Mouse (Mus musculus): ENCODE data around the gene Rgs13. TPM values are rescaled to one million over a fixed set of nuclear protein-coding genes. Genes with fewer than 3 reads are reported as not detected.
A peak's percentile ranks its signal among the peaks of the same experiment; 100 is the strongest.

Rgs13 gene
- total and polyA plus RNA-seq, 3 experiments, result 0.30 to 20.4 (median 6.6) TPM

- DNase-seq (ENCODE audit: low spot score) (no peak), ATAC-seq (ENCODE audit: extremely low read depth, insufficient number of reproducible peaks, low FRiP score, poor library complexity, severe bottlenecking) (peak; percentile 69)
- Histone ChIP-seq H3K4me3 (ENCODE audit: low read depth, low read length) (no peak overlapping the region), H3K4me1 (ENCODE audit: insufficient read depth, low read depth, low read length) (no peaks in the 10 kb centered on the region), H3K27me3 (ENCODE audit: insufficient read depth, low read length) (no peaks in the 10 kb centered on the region), H3K36me3 (replicated peaks) (no peaks in the 10 kb centered on the region), H3K9me3 (replicated peaks) (no peaks in the 10 kb centered on the region)
- no peak for TF ChIP-seq POLR2AphosphoS5 (IDR thresholded peaks at IDR 0.05; ENCODE audit: insufficient replicate concordance, low read depth, low read length)
- no peak for TF ChIP-seq CTCF (IDR thresholded peaks at IDR 0.05; ENCODE audit: low read depth, low read length)
Measured at GRCm38 (mm10) chr1:144113438-144114074, 63.6 kb downstream of the Rgs13 start.

GRCm38 (mm10) chr1:144112946-144113345 lies 64.2 kb downstream of the Rgs13 start:
- no peak for DNase-seq (ENCODE audit: low spot score)
- Histone ChIP-seq H3K27me3 (ENCODE audit: insufficient read depth, low read length) (no peaks in the 10 kb centered on the region), H3K36me3 (replicated peaks) (no peaks in the 10 kb centered on the region), H3K4me1 (ENCODE audit: insufficient read depth, low read depth, low read length) (no peaks in the 10 kb centered on the region), H3K4me3 (ENCODE audit: low read depth, low read length) (no peak overlapping the region), H3K9me3 (replicated peaks) (no peaks in the 10 kb centered on the region)
- TF ChIP-seq GATA1 (IDR thresholded peaks at IDR 0.05; ENCODE audit: borderline replicate concordance, low read length), result no peak
- no peak for TF ChIP-seq GATA2 (IDR thresholded peaks at IDR 0.05; ENCODE audit: borderline replicate concordance, low read depth, low read length)
- TF ChIP-seq POLR2AphosphoS5 (IDR thresholded peaks at IDR 0.05; ENCODE audit: insufficient replicate concordance, low read depth, low read length), result no peak
- TF ChIP-seq TAL1 (conservative IDR thresholded peaks at IDR 0.05; ENCODE audit: low read depth, low read length), result no peak
- no peak for TF ChIP-seq CTCF (IDR thresholded peaks at IDR 0.05; ENCODE audit: low read depth, low read length)
- ATAC-seq (ENCODE audit: extremely low read depth, insufficient number of reproducible peaks, low FRiP score, poor library complexity, severe bottlenecking), result no peak

- Histone ChIP-seq H3K36me3 (replicated peaks) (no peaks in the 10 kb centered on the region), H3K9me3 (replicated peaks) (no peaks in the 10 kb centered on the region), H3K4me3 (ENCODE audit: low read depth, low read length) (no peak overlapping the region), H3K27me3 (ENCODE audit: insufficient read depth, low read length) (no peaks in the 10 kb centered on the region), H3K4me1 (ENCODE audit: insufficient read depth, low read depth, low read length) (no peaks in the 10 kb centered on the region)
- no peak for TF ChIP-seq CTCF (IDR thresholded peaks at IDR 0.05; ENCODE audit: low read depth, low read length)
- no peak for TF ChIP-seq GATA1 (IDR thresholded peaks at IDR 0.05; ENCODE audit: borderline replicate concordance, low read length)
- no peak for TF ChIP-seq TAL1 (conservative IDR thresholded peaks at IDR 0.05; ENCODE audit: low read depth, low read length)
- no peak for TF ChIP-seq GATA2 (IDR thresholded peaks at IDR 0.05; ENCODE audit: borderline replicate concordance, low read depth, low read length)
- no peak for TF ChIP-seq POLR2AphosphoS5 (IDR thresholded peaks at IDR 0.05; ENCODE audit: insufficient replicate concordance, low read depth, low read length)
- DNase-seq (ENCODE audit: low spot score) (no peak), ATAC-seq (ENCODE audit: extremely low read depth, insufficient number of reproducible peaks, low FRiP score, poor library complexity, severe bottlenecking) (no peak)
Measured at GRCm38 (mm10) chr1:144098587-144099258, 78.4 kb downstream of the Rgs13 start.

- no peaks in the 10 kb centered on the region; the same call in 1 of the 2 replicates for H3K27me3 ChIP-seq (ENCODE audit: insufficient read depth, low read length)
- no peaks in the 10 kb centered on the region for H3K9me3 ChIP-seq (replicated peaks)
- no peaks in the 10 kb centered on the region for H3K36me3 ChIP-seq (replicated peaks)
- ATAC-seq (ENCODE audit: extremely low read depth, insufficient number of reproducible peaks, low FRiP score, poor library complexity, severe bottlenecking) (no peak), DNase-seq (ENCODE audit: low spot score) (no peak)
- no peak overlapping the region for H3K4me3 ChIP-seq (ENCODE audit: low read depth, low read length)
- TF ChIP-seq CTCF (IDR thresholded peaks at IDR 0.05; ENCODE audit: low read depth, low read length) (no peak), GATA2 (IDR thresholded peaks at IDR 0.05; ENCODE audit: borderline replicate concordance, low read depth, low read length) (no peak), POLR2AphosphoS5 (IDR thresholded peaks at IDR 0.05; ENCODE audit: insufficient replicate concordance, low read depth, low read length) (no peak), TAL1 (conservative IDR thresholded peaks at IDR 0.05; ENCODE audit: low read depth, low read length) (no peak), GATA1 (IDR thresholded peaks at IDR 0.05; ENCODE audit: borderline replicate concordance, low read length) (no peak)
- 0 out of 2 replicates have a peak, but pooled peaks cover 2% of the 10 kb centered on the region for H3K4me1 ChIP-seq (ENCODE audit: insufficient read depth, low read depth, low read length)
Measured at GRCm38 (mm10) chr1:144090410-144090809, 86.8 kb downstream of the Rgs13 start.

Other genes starting within 250 kb of the Rgs13 start
- gene Rgs2, start 173.2 kb downstream of the Rgs13 start, total RNA-seq (2014; fragmentation: Nextera tagmentation), result not detected in 2 replicates
- 0.64 and 0.66 TPM in 2 replicates for gene Rgs2, start 173.2 kb downstream of the Rgs13 start, total RNA-seq (2017)
- 0.02 and 0.11 TPM in 2 replicates for gene Rgs2, start 173.2 kb downstream of the Rgs13 start, polyA plus RNA-seq (2012)
- gene Rgs1, start 71.9 kb upstream of the Rgs13 start, total RNA-seq (2014; fragmentation: Nextera tagmentation), result 101 and 121 TPM in 2 replicates
- 238 and 262 TPM in 2 replicates for gene Rgs1, start 71.9 kb upstream of the Rgs13 start, total RNA-seq (2017)
- 0.99 and 1.6 TPM in 2 replicates for gene Rgs1, start 71.9 kb upstream of the Rgs13 start, polyA plus RNA-seq (2012)

Measured in G1E (cell line).